Mouse (Mus musculus): Measurements from ENCODE around the gene Pmpca.

Pmpca gene

GRCm38 (mm10) chr2:26389154-26389690 is at the start of gene Pmpca, which contains the start of gene Entr1:
Gene Pmpca (plus strand): TSS chr2:26389339.
Gene Entr1 (minus strand): TSS chr2:26389316.
- peak; percentile 81 to 83 for DNase-seq (ENCODE audit: low spot score in 2 of 2)

DNA sequence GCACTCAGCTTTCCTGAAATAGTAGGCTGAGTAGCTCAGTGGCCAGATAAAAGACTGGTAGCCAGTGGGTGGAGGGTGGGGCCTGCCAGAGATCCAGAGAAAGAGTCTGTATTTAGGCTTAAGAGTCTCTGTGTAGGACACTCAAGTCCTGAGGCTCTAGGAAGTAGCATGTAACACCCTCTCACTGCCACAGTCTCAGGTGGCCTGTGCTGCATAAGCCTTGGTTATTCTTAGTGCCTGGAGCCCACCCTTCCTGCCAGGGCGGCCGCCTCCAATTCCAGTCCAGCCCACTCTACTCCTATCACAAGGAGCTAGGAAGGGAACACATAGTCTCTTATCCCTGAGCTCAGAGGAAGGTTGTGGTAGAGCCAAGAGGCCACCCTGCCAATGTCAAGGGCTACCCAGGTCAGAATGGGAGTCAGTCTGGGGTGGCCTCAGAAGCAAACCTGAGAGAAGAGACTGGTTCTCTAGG is 47.6 kb upstream of the Pmpca start:
- DNase-seq (ENCODE audit: low spot score in 2 of 2) = no peak

DNA sequence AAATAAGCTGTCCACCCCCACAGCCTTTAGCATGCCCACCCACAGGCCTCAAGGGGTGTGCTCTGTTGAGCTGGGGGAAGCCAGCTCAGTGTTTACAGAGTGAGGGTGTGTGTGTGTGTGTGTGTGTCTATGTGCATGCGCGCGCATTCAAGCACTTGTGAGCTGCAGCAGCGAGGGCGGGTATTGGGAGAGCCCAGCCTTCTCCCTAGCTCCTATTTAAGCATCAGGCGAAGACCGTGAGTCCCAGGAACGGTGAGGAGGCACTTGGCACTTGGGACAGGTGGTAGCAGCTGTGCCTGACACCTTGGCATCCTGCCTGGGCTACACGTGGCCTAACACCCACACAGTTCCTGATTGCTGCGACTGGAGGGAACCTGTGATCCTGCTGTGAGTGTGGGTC is 47.1 kb upstream of the Pmpca start:
- DNase-seq (ENCODE audit: low spot score in 2 of 2) = no peak

DNA sequence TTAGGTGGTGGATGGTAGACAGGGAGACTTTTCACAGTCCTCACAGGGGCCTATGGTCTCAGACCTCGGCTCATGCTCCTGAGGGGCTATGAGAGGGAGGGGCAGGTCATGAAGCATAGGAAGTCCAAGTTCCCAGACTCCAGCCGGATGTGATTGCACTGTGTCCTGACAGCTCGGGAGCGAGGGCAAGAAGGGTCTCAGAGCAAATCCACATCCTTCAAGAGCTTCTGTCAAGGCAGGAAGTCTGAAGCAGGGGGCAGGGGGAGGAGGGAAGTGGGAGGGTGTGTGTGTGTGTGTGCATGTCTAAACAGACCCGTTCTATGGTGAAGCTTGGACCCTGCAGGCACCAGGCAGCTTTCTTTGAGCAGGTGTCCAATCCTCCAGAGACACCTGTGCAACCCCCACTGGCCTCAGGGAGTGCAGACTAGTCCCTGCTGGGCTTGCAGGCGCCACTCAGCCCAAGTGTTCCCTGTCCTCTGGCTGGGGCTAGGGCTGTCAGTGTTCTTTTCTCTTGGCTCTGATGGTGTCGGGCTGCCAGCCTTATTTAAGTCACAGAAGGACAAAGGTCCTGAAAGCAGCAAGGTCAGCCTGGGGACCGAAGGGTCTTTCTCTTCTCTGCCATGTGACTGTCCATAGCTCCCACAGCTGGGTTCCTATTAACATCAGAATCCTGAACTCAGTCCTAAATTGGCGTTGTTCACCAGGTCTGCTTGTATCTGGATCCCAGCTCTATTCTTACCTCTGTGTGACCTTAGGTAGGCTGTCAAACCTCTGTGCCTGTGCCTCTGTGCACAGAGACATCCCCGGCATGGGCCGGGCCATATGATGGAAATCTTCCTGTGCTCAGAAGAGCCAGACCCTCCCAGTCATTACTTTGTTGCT is 46.3 kb upstream of the Pmpca start:
- no peak for DNase-seq (ENCODE audit: low spot score in 2 of 2)

- DNase-seq (ENCODE audit: low spot score in 2 of 2) = no peak
These were observed 40.9 kb upstream of the Pmpca start for GRCm38 (mm10) chr2:26348241-26348640.

DNA sequence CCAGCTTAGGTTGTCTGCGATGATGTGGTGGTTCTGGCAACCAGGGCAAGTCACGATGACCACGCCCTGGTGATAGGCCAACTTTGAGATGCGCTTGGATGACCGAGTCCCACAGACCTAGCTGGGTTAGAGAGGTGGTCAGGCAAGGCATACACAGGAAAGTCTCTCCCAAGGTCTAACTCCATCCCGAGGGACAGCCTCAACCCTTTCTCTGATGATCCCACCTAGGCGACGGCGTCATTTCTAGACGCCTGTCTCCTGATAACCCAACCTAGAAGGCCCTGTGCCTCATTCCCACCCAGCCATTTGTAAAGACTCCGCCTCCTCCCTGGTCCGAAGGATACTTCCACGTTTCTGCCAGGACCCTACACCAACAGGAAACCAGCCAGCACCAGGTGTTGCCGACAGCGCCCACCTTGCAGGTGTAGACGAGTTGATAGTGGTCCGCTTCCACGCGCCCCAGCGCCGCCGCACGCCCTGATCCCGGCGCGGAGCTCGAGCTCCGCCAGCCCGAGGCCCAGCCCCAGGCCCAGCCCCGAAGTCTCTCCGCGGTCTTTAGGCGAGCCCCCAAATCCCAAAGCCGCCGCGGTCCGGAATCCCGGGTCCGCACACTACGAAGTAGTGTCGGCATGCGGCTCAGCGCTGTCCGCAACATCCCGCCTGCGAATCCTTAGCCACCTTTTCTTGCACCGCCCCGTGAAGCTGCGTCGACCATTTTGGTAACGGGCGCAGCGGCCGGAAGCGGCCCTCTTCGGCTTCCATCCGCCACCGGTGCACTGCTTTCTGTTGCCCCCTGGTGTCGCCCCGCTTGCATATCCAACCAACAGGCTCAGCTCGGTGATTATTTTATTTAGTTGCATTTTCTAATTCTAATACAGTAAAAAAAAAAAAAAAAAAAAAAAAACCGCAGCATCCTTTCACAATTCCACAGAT is 37.5 kb upstream of the Pmpca start, which contains the start of gene Dnlz:
TSS of gene Dnlz (minus strand) at position 753 of the 933 bp plus-strand sequence.
- DNase-seq (ENCODE audit: low spot score in 2 of 2) = peak; percentile 91 to 92

- DNase-seq (ENCODE audit: low spot score in 2 of 2) = no peak
These were observed 36.7 kb upstream of the Pmpca start for GRCm38 (mm10) chr2:26352291-26352910.

DNA sequence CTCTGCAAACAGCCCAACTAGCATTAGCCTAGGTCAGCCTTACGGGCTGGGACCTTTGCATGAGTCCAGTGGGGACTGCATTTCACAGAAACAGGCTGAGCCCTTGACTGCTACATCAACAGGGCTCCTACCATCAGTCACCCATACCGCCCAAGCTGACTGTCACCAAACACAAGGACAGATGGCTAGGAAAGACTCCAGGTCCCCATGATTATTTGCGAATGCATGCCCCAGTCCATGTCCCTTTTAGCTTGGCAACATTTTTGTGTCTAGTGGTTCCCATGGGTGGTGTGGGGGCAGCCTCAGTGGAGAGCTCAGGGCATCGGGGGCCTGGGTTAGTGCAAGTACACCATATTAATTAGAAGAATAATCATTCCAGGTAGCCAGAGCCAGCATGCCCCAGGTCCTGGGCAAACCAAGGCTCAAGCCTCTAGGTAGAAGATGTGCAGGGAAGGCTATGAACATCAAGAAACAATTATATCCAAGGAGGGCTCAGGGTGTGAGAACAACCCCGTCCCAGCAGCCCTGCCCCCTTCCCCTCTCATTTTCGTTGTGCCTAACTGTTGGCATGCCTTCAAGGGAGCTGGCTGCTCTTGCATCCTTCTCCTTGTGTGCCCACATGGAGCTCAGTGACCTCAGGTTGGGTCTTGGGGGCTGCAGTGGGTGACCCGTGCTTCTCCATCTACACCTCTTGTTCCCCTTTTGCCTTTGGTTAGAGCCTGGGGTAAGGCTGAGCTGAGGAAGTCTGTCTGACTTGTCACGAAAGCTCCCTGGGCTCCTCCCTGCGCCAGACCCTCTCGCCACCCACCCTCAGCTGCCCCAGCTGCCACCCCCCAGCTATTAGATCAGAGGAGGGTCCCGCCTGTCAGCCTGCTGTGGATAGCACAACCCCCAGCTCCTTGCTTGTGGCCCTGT is 35.8 kb upstream of the Pmpca start:
- DNase-seq (ENCODE audit: low spot score in 2 of 2) = no peak

DNA sequence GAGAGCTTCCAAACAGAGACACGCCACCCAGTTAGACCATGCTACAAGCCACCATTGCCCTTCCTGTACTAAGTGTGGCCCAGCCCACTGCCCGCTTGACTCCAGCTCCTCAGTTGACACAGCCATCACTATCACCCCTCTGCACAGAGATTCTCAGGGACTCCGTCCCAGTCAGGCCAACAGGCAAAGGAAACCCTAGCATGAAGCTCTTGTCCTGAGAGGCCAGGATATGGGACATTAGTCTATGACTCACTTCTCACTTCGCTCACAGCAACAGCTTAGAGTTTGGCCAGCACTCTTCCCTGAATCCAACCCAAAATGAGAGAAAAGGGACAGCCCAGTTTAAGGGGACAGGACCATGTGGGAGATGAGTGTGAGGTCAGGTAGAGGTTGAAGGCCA is 34.7 kb upstream of the Pmpca start:
- no peak for DNase-seq (ENCODE audit: low spot score in 2 of 2)

- no peak for DNase-seq (ENCODE audit: low spot score in 2 of 2)
These were observed 32.9 kb upstream of the Pmpca start for GRCm38 (mm10) chr2:26356231-26356630.

DNA sequence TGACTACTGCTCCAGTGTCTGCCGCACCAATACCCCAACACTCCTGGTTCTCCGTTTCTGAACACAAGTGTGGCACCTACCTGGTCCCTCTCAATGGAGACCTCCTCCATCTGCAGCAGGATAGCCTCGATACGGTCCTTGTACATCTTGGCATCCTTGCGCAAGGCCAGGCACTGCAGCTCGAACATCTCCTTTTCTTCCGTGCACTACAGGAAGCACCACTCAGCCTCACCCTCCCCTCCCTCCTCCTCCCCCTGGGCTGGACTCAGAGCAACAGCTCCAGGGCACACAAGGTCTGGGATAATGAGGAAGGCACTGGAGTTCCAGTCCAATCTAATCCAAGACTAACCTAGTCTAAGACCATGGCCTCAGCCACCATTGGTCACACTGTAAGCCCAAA is 32.5 kb upstream of the Pmpca start:
- DNase-seq (ENCODE audit: low spot score in 2 of 2) = no peak

DNA sequence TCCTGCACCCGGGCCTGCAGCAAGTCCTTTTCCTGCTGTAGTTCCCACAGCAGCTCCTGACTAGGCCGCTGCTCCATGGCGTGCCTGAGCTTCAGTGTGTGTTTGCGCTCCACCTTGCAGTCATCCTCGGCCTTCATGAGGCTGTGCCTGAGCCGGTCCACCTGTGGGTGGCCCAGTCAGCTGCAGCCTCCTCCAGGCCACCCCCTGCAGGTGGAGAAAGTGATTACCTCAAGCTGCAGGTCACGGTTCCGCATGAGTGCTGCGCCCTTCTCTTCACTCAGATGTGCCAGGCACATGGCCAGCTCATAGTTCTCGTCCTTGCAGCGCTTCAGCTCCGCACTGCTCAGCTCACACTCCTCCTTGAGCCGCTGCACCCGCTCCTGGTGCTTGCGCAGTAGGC is 31.7 kb upstream of the Pmpca start:
- DNase-seq (ENCODE audit: low spot score in 2 of 2) = no peak

DNA sequence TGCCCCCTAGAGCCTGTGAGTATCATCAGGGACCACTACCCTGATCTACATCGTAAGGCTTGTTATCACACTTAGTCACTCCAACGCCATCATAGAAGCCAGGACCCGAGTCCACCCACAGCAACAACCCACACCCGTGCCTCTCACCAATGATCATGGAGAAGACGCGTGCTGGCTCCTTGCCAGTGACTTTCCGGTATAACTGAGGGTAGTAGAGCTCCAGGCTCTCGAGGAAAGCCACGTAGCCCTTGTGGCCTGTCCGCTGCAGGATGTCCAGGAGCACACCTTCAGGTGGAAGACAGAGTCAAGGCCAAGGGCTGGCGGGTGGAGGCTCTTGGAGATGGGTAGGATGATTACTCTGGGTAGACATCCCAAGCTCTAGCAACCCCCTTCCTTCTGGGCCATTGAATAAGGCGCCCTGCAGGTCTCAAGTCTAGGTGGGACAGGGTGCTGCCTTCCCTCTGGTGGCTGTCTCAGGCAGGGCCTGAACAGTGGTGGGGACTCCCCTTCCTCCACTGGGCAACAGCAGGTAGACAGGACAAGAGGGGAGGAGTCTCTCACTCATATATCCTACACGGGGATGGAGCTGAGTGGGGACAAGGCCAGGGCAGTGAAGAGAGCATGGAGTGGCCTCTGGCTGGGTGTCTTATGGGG is 30.3 kb upstream of the Pmpca start:
- no peak for DNase-seq (ENCODE audit: low spot score in 2 of 2)

DNA sequence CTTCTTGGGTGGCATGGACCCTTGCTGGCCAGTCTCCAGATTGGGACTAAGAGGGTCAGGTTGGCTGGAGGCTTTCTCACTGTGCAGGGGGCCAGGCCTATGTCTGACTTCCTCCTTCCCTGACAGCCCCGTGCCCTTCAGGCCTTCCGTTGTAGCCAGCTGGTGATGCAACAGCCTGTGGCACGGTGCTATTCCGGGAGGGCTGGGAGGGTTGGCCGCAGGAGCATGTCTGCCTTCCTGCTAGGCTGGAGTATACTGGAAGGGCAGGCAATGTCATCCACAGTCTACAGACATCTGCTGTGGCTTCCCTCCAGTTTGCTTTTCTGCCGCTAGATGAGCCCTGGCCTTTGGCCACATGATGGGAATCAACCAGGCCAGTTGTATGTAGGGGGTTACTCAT is 29.2 kb upstream of the Pmpca start:
- no peak for DNase-seq (ENCODE audit: low spot score in 2 of 2)

- DNase-seq (ENCODE audit: low spot score in 2 of 2) = peak; percentile 16 to 25
These were observed 28.4 kb upstream of the Pmpca start, which contains the start of gene Card9 for GRCm38 (mm10) chr2:26360772-26361171. Gene Card9 (minus strand): TSS chr2:26360918.

- DNase-seq (ENCODE audit: low spot score in 2 of 2) = no peak
These were observed 26.1 kb upstream of the Pmpca start for GRCm38 (mm10) chr2:26362991-26363390.

GRCm38 (mm10) chr2:26363481-26363880 is 25.7 kb upstream of the Pmpca start:
- no peak for DNase-seq (ENCODE audit: low spot score in 2 of 2)

- DNase-seq (ENCODE audit: low spot score in 2 of 2) = no peak
These were observed 24.2 kb upstream of the Pmpca start for GRCm38 (mm10) chr2:26364738-26365465.

- no peak for DNase-seq (ENCODE audit: low spot score in 2 of 2)
These were observed 21.2 kb upstream of the Pmpca start for GRCm38 (mm10) chr2:26367911-26368310.
